Mouse (Mus musculus): Measurements from ENCODE around the gene Scn4b.

GRCm38 (mm10) chr9:45125211-45125610 is 13.0 kb upstream of the Scn4b start:
- TF ChIP-seq GATA1 (IDR thresholded peaks at IDR 0.05; ENCODE audit: borderline replicate concordance, low read length) (no peak), FLI1 (IDR thresholded peaks at IDR 0.05; ENCODE audit: low read length) (no peak)

Data from megakaryocyte, embryonic 14.5 days (primary cell).